Mouse (Mus musculus) liver, embryonic 14.5 days (tissue): ENCODE data around the gene Ankrd13d. TPM values are rescaled to one million over a fixed set of nuclear protein-coding genes. Genes with fewer than 3 reads are reported as not detected.
"Not testable (repeated sequence)": the region's sequence is repeated elsewhere in the genome, so short reads cannot be mapped to it uniquely, and the experiment has no call there.

Experiments used
- ATAC-seq: fragments of 200-750 bp; cut with Nextera tagmentation; 2 replicates; pipeline ENCODE4 v1.8.0; 2017; ENCODE audit warnings: moderate number of reproducible peaks, mild to moderate bottlenecking, moderate library complexity; ENCODE audit not compliant: insufficient read depth
- DNase-seq, 3 experiments: peaks; one replicate each; pipeline ENCODE4 v3.0.0-alpha.2; 2012 to 2013; ENCODE audit warnings: low read depth in 3 of 3, low spot score in 3 of 3
- H3K27ac ChIP-seq: fragments of 300-500 bp; sonication (generic); 2 replicates; pipeline ENCODE4 v1.5.1; 2014; ENCODE audit warnings: moderate library complexity, mild to moderate bottlenecking, control low read depth, inconsistent platforms
- H3K27me3 ChIP-seq: fragments of 300-500 bp; sonication (generic); 2 replicates; pipeline ENCODE4 v1.6.1; 2014; ENCODE audit warnings: mild to moderate bottlenecking, low read length, moderate library complexity; ENCODE audit not compliant: control insufficient read depth, insufficient read depth
- H3K36me3 ChIP-seq: fragments of 300-500 bp; sonication (generic); replicated peaks from 2 replicates; pipeline ENCODE4 v1.6.1; 2014; ENCODE audit warnings: low read depth; ENCODE audit not compliant: control insufficient read depth, insufficient read depth
- H3K4me1 ChIP-seq, 2 experiments: fragments of 200-500 bp in 1 of 2; fragments of 300-500 bp in 1 of 2; sonication (generic) in 1 of 2; replicated peaks; 2 replicates each; pipeline ENCODE4 v1.6.1; 2012 to 2014; ENCODE audit warnings: antibody characterized with exemption in 1 of 2, inconsistent platforms in 1 of 2, low read length in 1 of 2; ENCODE audit not compliant: control insufficient read depth in 2 of 2, insufficient read depth in 2 of 2
- H3K4me2 ChIP-seq: fragments of 300-500 bp; sonication (generic); 2 replicates; pipeline ENCODE4 v1.6.1; 2014; ENCODE audit warnings: low read depth, mild to moderate bottlenecking, control low read depth, moderate library complexity
- H3K4me3 ChIP-seq, 2 experiments: fragments of 200-500 bp in 1 of 2; fragments of 300-500 bp in 1 of 2; sonication (generic) in 1 of 2; 2 replicates each; pipeline ENCODE4 v1.5.1; 2012 to 2014; ENCODE audit warnings: low read depth in 2 of 2, low read length in 2 of 2, mild to moderate bottlenecking in 2 of 2, control low read depth in 1 of 2, inconsistent platforms in 1 of 2, moderate library complexity in 1 of 2; ENCODE audit not compliant: insufficient read depth in 1 of 2
- H3K9ac ChIP-seq: fragments of 300-500 bp; sonication (generic); replicated peaks from 2 replicates; pipeline ENCODE4 v1.6.1; 2014; ENCODE audit warnings: mild to moderate bottlenecking, control low read depth, moderate library complexity
- H3K9me3 ChIP-seq: fragments of 300-500 bp; sonication (generic); 2 replicates; pipeline ENCODE4 v1.6.1; 2016; ENCODE audit warnings: low read length, mixed read lengths; ENCODE audit not compliant: control insufficient read depth
- CTCF ChIP-seq: IDR thresholded peaks from 2 replicates; pipeline ENCODE4 v1.5.1; 2016; ENCODE audit warnings: antibody characterized with exemption, low read depth, control low read depth
- EP300 ChIP-seq: IDR thresholded peaks from 2 replicates; pipeline ENCODE4 v1.6.1; 2016; ENCODE audit warnings: antibody characterized with exemption, low read depth
- WGBS: fragments of 180-500 bp; shearing (Covaris S2); extraction: QIAGEN DNeasy Blood & Tissue Kit; methylation state at CpG from one replicate; pipeline ENCODE4 v1.1.7; 2014; ENCODE audit not compliant: insufficient replicate concordance; 5-methylcytosine and 5-hydroxymethylcytosine counted together
- polyA plus RNA-seq, 2 experiments: library from polyadenylated mRNA; depleted of rRNA in 1 of 2; stranded (reverse) in 1 of 2; unstranded in 1 of 2; fragments of >200 nt; fragmentation: Nextera tagmentation in 1 of 2; extraction: Ambion mirVana in 1 of 2; gene quantifications; 2 replicates each; pipeline versions ENCODE4 v1.2.1 to v1.2.3; 2012 to 2014

The Ankrd13d gene
- polyA plus RNA-seq, 2 experiments = 0.66 to 1.3 TPM

DNA sequence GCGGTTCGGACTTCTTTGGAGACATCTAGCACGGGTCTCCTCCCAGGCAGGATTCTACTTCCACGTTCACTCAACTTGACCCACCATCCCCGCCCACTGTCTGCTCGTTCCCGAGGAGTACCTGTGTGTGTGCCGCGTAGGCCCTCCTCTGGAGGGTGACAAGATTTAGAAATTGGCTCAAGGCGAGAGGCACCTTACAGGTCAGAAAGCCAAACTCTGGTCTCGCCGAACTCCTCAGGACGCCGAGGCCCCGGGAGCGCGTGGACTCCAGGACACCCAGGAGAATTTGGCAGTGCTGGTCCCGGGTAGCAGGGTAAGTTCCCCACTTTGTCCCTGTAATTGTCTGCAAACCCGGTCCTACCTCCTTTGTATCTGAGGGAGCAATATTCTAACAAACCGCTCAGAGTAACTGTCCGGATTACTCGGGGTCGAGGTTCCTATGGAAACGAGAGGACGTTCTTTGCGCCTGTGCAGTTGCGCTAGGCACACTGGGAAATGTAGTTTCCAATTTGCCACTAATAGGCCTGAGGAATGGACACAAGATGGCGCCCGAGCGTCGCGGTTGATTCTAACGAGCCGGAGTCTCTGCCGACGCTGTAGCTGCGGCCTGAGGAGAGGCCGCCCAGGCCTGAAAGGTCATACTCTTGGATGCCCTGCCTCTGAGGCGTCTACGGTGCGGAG lies 25.6 kb downstream of the Ankrd13d start:
- ATAC-seq = peak; percentile 84
- under 1% methylated on average over 41 of the region's 41 CpGs for WGBS
- TF ChIP-seq CTCF = peak; percentile 96
- no peak for TF ChIP-seq EP300

DNA sequence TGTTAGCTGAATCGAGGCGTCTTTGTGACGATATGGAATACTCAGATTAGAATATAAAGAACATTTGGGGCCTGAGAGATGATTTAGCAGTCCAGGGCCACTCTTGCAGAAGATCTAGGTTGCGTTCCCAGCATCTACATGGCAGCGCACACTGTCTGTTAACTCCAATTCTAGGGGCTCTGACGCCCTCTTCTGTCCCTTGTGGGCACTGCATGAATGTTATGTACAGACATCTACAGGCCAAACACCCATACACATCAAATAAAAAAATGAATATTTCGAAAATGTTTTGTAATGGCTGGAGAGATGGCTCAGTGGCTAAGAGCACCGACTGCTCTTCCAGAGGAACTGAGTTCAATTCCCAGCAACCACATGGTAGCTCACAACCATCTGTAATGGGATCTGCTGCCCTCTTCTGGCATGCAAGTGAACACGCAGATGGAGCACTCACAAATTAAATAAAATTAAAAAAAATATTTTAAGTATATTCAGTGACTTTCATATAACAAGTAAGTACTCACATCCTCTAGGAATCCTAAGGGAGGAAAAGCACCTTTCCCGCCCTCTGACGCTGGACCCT lies 27.3 kb downstream of the Ankrd13d start:
- H3K27me3 ChIP-seq = no peaks in the 10 kb centered on the region
- TF ChIP-seq EP300 (no peak), CTCF (peak; percentile 65)
- DNase-seq (no peak), ATAC-seq (no peak)
- no peak overlapping the region for H3K9ac ChIP-seq
- H3K4me1 ChIP-seq = peaks cover 3 to 4% of the 10 kb centered on the region in 2 experiments; a peak in 3 of 4 replicates
- H3K9me3 ChIP-seq = no peaks in the 10 kb centered on the region
- H3K36me3 ChIP-seq = no peaks in the 10 kb centered on the region
- H3K27ac ChIP-seq = no peak overlapping the region
- no peak overlapping the region for H3K4me2 ChIP-seq
- 66% methylated on average over 11 of the region's 11 CpGs for WGBS
- no peak overlapping the region for H3K4me3 ChIP-seq

More for the DNA sequence above, 25.6 kb downstream of the Ankrd13d start:
- no peak overlapping the region for H3K27ac ChIP-seq
- no peaks in the 10 kb centered on the region for H3K27me3 ChIP-seq
- DNase-seq = peak; percentile 84 to 88 (median 87)
- H3K4me2 ChIP-seq = peak overlapping the region; percentile 92
- peaks cover 3 to 4% of the 10 kb centered on the region in 2 experiments; a peak in 3 of 4 replicates for H3K4me1 ChIP-seq
- H3K4me3 ChIP-seq = peak overlapping the region; percentile 62 to 79
- no peaks in the 10 kb centered on the region for H3K9me3 ChIP-seq
- H3K9ac ChIP-seq = peak overlapping the region; percentile 44
- H3K36me3 ChIP-seq = no peaks in the 10 kb centered on the region

DNA sequence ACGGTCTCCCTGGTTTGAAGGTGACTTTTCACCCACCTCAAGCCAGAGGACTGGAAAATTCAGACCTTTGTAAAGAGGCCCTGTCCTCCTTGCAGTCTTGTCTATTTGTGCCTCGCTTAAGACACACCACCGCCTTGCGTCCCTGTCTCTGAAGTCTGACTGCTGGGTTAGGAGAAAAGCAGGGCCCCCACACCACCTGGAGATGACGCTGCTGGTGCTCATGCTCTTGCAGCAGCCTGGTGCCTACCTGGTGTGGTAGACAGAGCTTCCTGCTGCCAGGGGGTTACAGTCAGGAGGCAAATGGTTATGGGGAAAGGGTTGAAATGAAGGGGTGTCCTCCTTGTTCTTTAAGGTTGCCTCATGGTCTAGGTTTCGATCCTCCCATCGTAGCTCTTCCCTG lies 28.7 kb downstream of the Ankrd13d start:
- no peaks in the 10 kb centered on the region for H3K27me3 ChIP-seq
- H3K4me2 ChIP-seq = no peak overlapping the region
- H3K9me3 ChIP-seq = no peaks in the 10 kb centered on the region
- ATAC-seq = no peak
- peaks cover 3 to 4% of the 10 kb centered on the region in 2 experiments; a peak in 3 of 4 replicates for H3K4me1 ChIP-seq
- no peak for DNase-seq
- H3K36me3 ChIP-seq = no peaks in the 10 kb centered on the region
- no peak for TF ChIP-seq CTCF
- TF ChIP-seq EP300 = no peak
- no peak overlapping the region for H3K9ac ChIP-seq
- WGBS = 75% methylated on average over 7 of the region's 7 CpGs
- H3K27ac ChIP-seq = no peak overlapping the region
- H3K4me3 ChIP-seq = no peak overlapping the region

DNA sequence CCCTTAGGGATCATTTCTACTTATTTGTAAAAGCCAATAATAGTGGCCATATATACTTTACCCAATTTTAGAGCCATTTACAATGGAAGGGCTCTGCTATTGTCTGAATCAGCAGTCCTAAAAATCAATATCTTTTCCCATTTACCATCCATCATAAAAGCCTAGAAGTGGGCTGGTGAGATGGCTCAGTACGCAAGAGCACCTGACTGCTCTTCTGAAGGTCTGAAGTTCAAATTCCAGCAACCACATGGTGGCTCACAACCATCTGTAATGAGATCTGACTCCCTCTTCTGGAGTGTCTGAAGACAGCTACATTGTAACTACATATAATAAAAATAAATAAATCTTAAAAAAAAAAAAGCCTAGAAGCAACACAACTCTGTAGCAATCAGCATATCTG lies 34.3 kb downstream of the Ankrd13d start:
- not testable (repeated sequence) for H3K9me3 ChIP-seq, H3K36me3 ChIP-seq, H3K4me1 ChIP-seq, H3K9ac ChIP-seq, H3K27me3 ChIP-seq, ATAC-seq, H3K4me3 ChIP-seq, H3K4me2 ChIP-seq, DNase-seq, H3K27ac ChIP-seq
- 66% methylated on average over 1 of the region's 1 CpGs for whole genome bisulfite sequencing

DNA sequence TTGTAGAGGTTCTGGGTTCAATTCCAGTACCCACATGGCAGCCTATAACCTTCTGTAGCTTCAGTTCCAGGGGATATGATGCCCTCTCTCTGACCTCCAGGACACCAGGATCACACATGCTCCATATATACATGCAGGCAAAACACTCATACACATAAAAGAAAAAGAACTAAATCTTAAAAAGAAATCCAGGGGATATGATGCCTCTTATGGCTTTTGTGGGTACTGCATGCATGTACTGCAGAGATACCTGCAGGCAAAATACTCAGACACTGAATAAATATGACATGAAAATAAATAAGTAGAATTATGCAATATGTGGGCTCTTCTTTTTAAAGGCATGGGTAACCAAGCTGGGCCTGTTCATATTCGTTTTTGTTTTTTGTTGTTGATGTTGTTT lies 35.9 kb downstream of the Ankrd13d start:
- Histone ChIP-seq H3K4me3 (no peak overlapping the region), H3K4me2 (no peak overlapping the region), H3K27ac (no peak overlapping the region), H3K27me3 (no peaks in the 10 kb centered on the region; the same call in 1 of the 2 replicates), H3K36me3 (no peaks in the 10 kb centered on the region), H3K4me1 (no peaks in the 10 kb centered on the region), H3K9ac (no peak overlapping the region), H3K9me3 (no peaks in the 10 kb centered on the region)
- ATAC-seq (no peak), DNase-seq (no peak)
- TF ChIP-seq CTCF = peak; percentile 38; the same call in 1 of the 2 replicates
- TF ChIP-seq EP300 = no peak
- WGBS = 21% methylated on average over 1 of the region's 1 CpGs
